ENCODE assay signal across 9 mouse cellular contexts in genomic region chr5:142842137-142842642, GRCm38 (mm10). TPM values are rescaled to one million over a fixed set of nuclear protein-coding genes. Genes with fewer than 3 reads are reported as not detected.
A peak's percentile ranks its signal among the peaks of the same experiment; 100 is the strongest.
DNase-seq lines count a peak whose midpoint lies in the region; ATAC-seq and TF ChIP-seq lines count a peak whose summit lies in the region.
"Had no signal": no experiment of that assay in that cellular context is flagged by ENCODE, and none has a peak within 500 bp of the region (broad histone marks: within the 10 kb centered on the region; RNA-seq: fewer than 3 reads in every experiment).

No protein-coding gene starts in this region.

- H3K36me3 ChIP-seq in spleen, adult 2 months (ENCODE audit: control insufficient read depth, insufficient read depth, low read length): no peaks in the 10 kb centered on the region
- no peaks in the 10 kb centered on the region for H3K36me3 ChIP-seq in embryonic facial prominence, embryonic 14.5 days (ENCODE audit: control insufficient read depth, insufficient read depth, low read length)
- no peaks in the 10 kb centered on the region for H3K36me3 ChIP-seq in kidney, embryonic 14.5 days (ENCODE audit: control insufficient read depth, insufficient read depth, low read length)
- no peaks in the 10 kb centered on the region for H3K36me3 ChIP-seq in neural tube, embryonic 12.5 days
- H3K36me3 ChIP-seq: heart, embryonic 15.5 days had no signal

- TF ChIP-seq POLR2A in spleen, adult 2 months (IDR thresholded peaks at IDR 0.05; ENCODE audit: low read depth, low read length): no peak

- DNase-seq in adrenal gland, adult 18-20 months (ENCODE audit: low spot score in 2 of 2): peak; percentile 52 to 55
- no peak for DNase-seq in adrenal gland, postnatal 4 days (ENCODE audit: low spot score in 2 of 2)
- DNase-seq in spleen, adult 2 months (ENCODE audit: low read depth in 1 of 2, low spot score in 2 of 2): no peak
- DNase-seq in spleen, adult 12 weeks (ENCODE audit: low spot score): no peak
- peak; percentile 20 for DNase-seq in embryonic facial prominence, embryonic 14.5 days (ENCODE audit: low spot score)
- no peak for DNase-seq in left cerebral cortex, adult 9 months (ENCODE audit: low spot score in 2 of 2)

- peak; percentile 61 for ATAC-seq in embryonic facial prominence, embryonic 14.5 days (ENCODE audit: low read depth)
- ATAC-seq in kidney, embryonic 14.5 days (ENCODE audit: low FRiP score, low TSS enrichment): peak; percentile 51; the same call in 1 of the 2 replicates
- peak; percentile 66; the same call in 1 of the 2 replicates for ATAC-seq in neural tube, embryonic 12.5 days (ENCODE audit: low FRiP score, low read depth)

- H3K4me1 ChIP-seq in spleen, adult 2 months (ENCODE audit: control insufficient read depth, insufficient read depth, insufficient read length): no peaks in the 10 kb centered on the region
- H3K4me1 ChIP-seq in embryonic facial prominence, embryonic 14.5 days (ENCODE audit: control insufficient read depth, insufficient read depth, low read length): no peaks in the 10 kb centered on the region
- H3K4me1 ChIP-seq in kidney, embryonic 14.5 days (ENCODE audit: control insufficient read depth, insufficient read depth, low read length): no peaks in the 10 kb centered on the region; the same call in 1 of the 2 replicates
- H3K4me1 ChIP-seq in neural tube, embryonic 12.5 days: no peaks in the 10 kb centered on the region

- H3K27me3 ChIP-seq in spleen, adult 2 months (ENCODE audit: control insufficient read depth, insufficient read depth, low read length): no peaks in the 10 kb centered on the region
- H3K27me3 ChIP-seq in embryonic facial prominence, embryonic 14.5 days (replicated peaks; ENCODE audit: control insufficient read depth, insufficient read depth, low read length): no peaks in the 10 kb centered on the region
- no peaks in the 10 kb centered on the region for H3K27me3 ChIP-seq in kidney, embryonic 14.5 days (ENCODE audit: control insufficient read depth, insufficient read depth, low read length)
- no peaks in the 10 kb centered on the region for H3K27me3 ChIP-seq in neural tube, embryonic 12.5 days (replicated peaks)
- H3K27me3 ChIP-seq: heart, embryonic 15.5 days had no signal

- H3K4me3 ChIP-seq in spleen, adult 2 months (ENCODE audit: extremely low read depth, insufficient read depth, insufficient read length): no peak overlapping the region
- H3K4me3 ChIP-seq in embryonic facial prominence, embryonic 14.5 days (ENCODE audit: low read depth, low read length): no peak overlapping the region
- no peak overlapping the region for H3K4me3 ChIP-seq in kidney, embryonic 14.5 days (ENCODE audit: low read length)
- H3K4me3 ChIP-seq in neural tube, embryonic 12.5 days: no peak overlapping the region
- H3K4me3 ChIP-seq: heart, embryonic 15.5 days had no signal

- H3K4me2 ChIP-seq in embryonic facial prominence, embryonic 14.5 days (ENCODE audit: low read depth, low read length): no peak overlapping the region
- no peak overlapping the region for H3K4me2 ChIP-seq in kidney, embryonic 14.5 days (replicated peaks; ENCODE audit: low read depth, low read length)
- no peak overlapping the region for H3K4me2 ChIP-seq in neural tube, embryonic 12.5 days (replicated peaks)
- H3K4me2 ChIP-seq: heart, embryonic 15.5 days had no signal

- no peak overlapping the region for H3K27ac ChIP-seq in spleen, adult 2 months (ENCODE audit: insufficient read depth, low read length)
- no peak overlapping the region for H3K27ac ChIP-seq in embryonic facial prominence, embryonic 14.5 days (replicated peaks; ENCODE audit: low read depth, low read length)
- H3K27ac ChIP-seq in kidney, embryonic 14.5 days (ENCODE audit: low read depth, low read length): no peak overlapping the region
- H3K27ac ChIP-seq in neural tube, embryonic 12.5 days: no peak overlapping the region

- no peaks in the 10 kb centered on the region for H3K9me3 ChIP-seq in embryonic facial prominence, embryonic 14.5 days (ENCODE audit: control insufficient read depth, low read length)
- H3K9me3 ChIP-seq in kidney, embryonic 14.5 days (ENCODE audit: control insufficient read depth, low read length): no peaks in the 10 kb centered on the region
- no peaks in the 10 kb centered on the region for H3K9me3 ChIP-seq in neural tube, embryonic 12.5 days
- H3K9me3 ChIP-seq: heart, embryonic 15.5 days had no signal

- peak; percentile 50; the same call in 1 of the 2 replicates for TF ChIP-seq CTCF in spleen, adult 2 months (IDR thresholded peaks at IDR 0.05; ENCODE audit: extremely low read depth, insufficient read depth, insufficient read length, insufficient replicate concordance)

- whole genome bisulfite sequencing in spleen, adult 2 months: 61% methylated on average over 7 of the region's 7 CpGs
- WGBS in embryonic facial prominence, embryonic 14.5 days: 19% methylated on average over 7 of the region's 7 CpGs
- WGBS in kidney, embryonic 14.5 days: 23% methylated on average over 7 of the region's 7 CpGs
- 21% methylated on average over 7 of the region's 7 CpGs for WGBS in neural tube, embryonic 12.5 days

- no peak overlapping the region for H3K9ac ChIP-seq in embryonic facial prominence, embryonic 14.5 days (ENCODE audit: low read depth, low read length)
- no peak overlapping the region for H3K9ac ChIP-seq in kidney, embryonic 14.5 days (ENCODE audit: low read depth, low read length)
- no peak overlapping the region for H3K9ac ChIP-seq in neural tube, embryonic 12.5 days
- H3K9ac ChIP-seq: heart, embryonic 15.5 days had no signal

RNA-seq across cellular contexts. Expression of gene Tnrc18, which starts 24.7 kb away (rescaled TPM):
- total RNA-seq in adrenal gland, adult 18-20 months (2021): 10 to 100 TPM; 46.4 to 57.7 TPM
- total RNA-seq in adrenal gland, postnatal 4 days (2021): 100 to 1,000 TPM; 149 to 153 TPM
- 37.3 and 47.1 TPM in 2 replicates for polyA plus RNA-seq in spleen, adult 2 months (2012; rRNA removed)
- polyA plus RNA-seq in embryonic facial prominence, embryonic 14.5 days (2014; fragmentation: Nextera tagmentation; extraction: Ambion mirVana): 32.9 and 36.9 TPM in 2 replicates
- 32.7 and 41.1 TPM in 2 replicates for polyA plus RNA-seq in kidney, embryonic 14.5 days (2014; fragmentation: Nextera tagmentation; extraction: Ambion mirVana)
- polyA plus RNA-seq in neural tube, embryonic 12.5 days (2016; fragmentation: Nextera tagmentation; extraction: Ambion mirVana): 51.5 and 57.5 TPM in 2 replicates

RNA-seq across cellular contexts. Expression of gene Fbxl18, which starts 53.0 kb away (rescaled TPM):
- total RNA-seq in adrenal gland, adult 18-20 months (2021): 1 to 10 TPM; 8.0 to 9.5 TPM
- total RNA-seq in adrenal gland, postnatal 4 days (2021): 10 to 100 TPM; 18.3 to 20.9 TPM
- polyA plus RNA-seq in spleen, adult 2 months (2012; rRNA removed): 15.8 and 22.1 TPM in 2 replicates
- polyA plus RNA-seq in embryonic facial prominence, embryonic 14.5 days (2014; fragmentation: Nextera tagmentation; extraction: Ambion mirVana): 9.2 and 9.4 TPM in 2 replicates
- polyA plus RNA-seq in kidney, embryonic 14.5 days (2014; fragmentation: Nextera tagmentation; extraction: Ambion mirVana): 11.7 and 14.6 TPM in 2 replicates
- polyA plus RNA-seq in neural tube, embryonic 12.5 days (2016; fragmentation: Nextera tagmentation; extraction: Ambion mirVana): 20.7 and 27.6 TPM in 2 replicates

Comparison
In these comparisons a context has a peak if more than half of its experiments do, and no peak if none do; other contexts are left out.
1. DNase-seq: peak in adrenal gland, adult 18-20 months (2 of 2) and embryonic facial prominence, embryonic 14.5 days (single experiment); none in adrenal gland, postnatal 4 days (0 of 2), spleen, adult 2 months (0 of 2), spleen, adult 12 weeks (single experiment) and left cerebral cortex, adult 9 months (0 of 2).
2. Peak in every context shown above with its lines, with median percentiles within 50 percentile points of each other: ATAC-seq.